Mouse (Mus musculus) erythroblast, embryonic 14.5 days (primary cell): ENCODE results near the gene Creg1.

Experiments used
- GATA1 ChIP-seq: IDR thresholded peaks from 2 replicates; pipeline ENCODE4 v1.6.1; 2012; ENCODE audit warnings: low read length, inconsistent platforms, mixed read lengths
- TAL1 ChIP-seq: IDR thresholded peaks from 3 replicates; pipeline ENCODE4 v1.6.1; 2012; ENCODE audit warnings: low read length, inconsistent platforms, mixed read lengths

GRCm38 (mm10) chr1:165771491-165771897 lies 7.9 kb downstream of the Creg1 start:
- TF ChIP-seq GATA1 (no peak; the same call in 1 of the 2 replicates), TAL1 (no peak)
